Mouse (Mus musculus) midbrain, postnatal 0 days (tissue): ENCODE data around the gene Fuk. TPM values are rescaled to one million over a fixed set of nuclear protein-coding genes. Genes with fewer than 3 reads are reported as not detected.

ENCODE experiments used
- ATAC-seq: fragments of 200-750 bp; cut with Nextera tagmentation; 2 replicates; pipeline ENCODE4 v1.8.0; 2017; ENCODE audit warnings: moderate number of reproducible peaks, mild to moderate bottlenecking, moderate TSS enrichment, moderate library complexity; ENCODE audit not compliant: low FRiP score
- DNase-seq: peaks from one replicate; pipeline ENCODE4 v3.0.0-alpha.2; 2015; ENCODE audit warnings: low spot score
- H3K27ac ChIP-seq: fragments of 300-500 bp; sonication (generic); 2 replicates; pipeline ENCODE4 v1.5.1; 2014; ENCODE audit warnings: low read depth, mild to moderate bottlenecking, low read length, mixed read lengths
- H3K27me3 ChIP-seq: fragments of 300-500 bp; sonication (generic); 2 replicates; pipeline ENCODE4 v1.6.1; 2014; ENCODE audit warnings: low read length, control low read depth, mixed read lengths; ENCODE audit not compliant: insufficient read depth
- H3K36me3 ChIP-seq: fragments of 300-500 bp; sonication (generic); 2 replicates; pipeline ENCODE4 v1.6.1; 2014; ENCODE audit warnings: low read length, control low read depth, mixed read lengths; ENCODE audit not compliant: insufficient read depth
- H3K4me1 ChIP-seq: fragments of 300-500 bp; sonication (generic); 2 replicates; pipeline ENCODE4 v1.6.1; 2014; ENCODE audit warnings: mild to moderate bottlenecking, control low read depth, antibody characterized with exemption, low read length, mixed read lengths; ENCODE audit not compliant: insufficient read depth
- H3K4me2 ChIP-seq: fragments of 300-500 bp; sonication (generic); 2 replicates; pipeline ENCODE4 v1.6.1; 2014; ENCODE audit warnings: low read depth, mild to moderate bottlenecking, low read length, mixed read lengths; ENCODE audit not compliant: poor library complexity, severe bottlenecking
- H3K4me3 ChIP-seq: fragments of 300-500 bp; sonication (generic); 2 replicates; pipeline ENCODE4 v1.5.1; 2014; ENCODE audit warnings: low read depth, mild to moderate bottlenecking, low read length, moderate library complexity
- H3K9ac ChIP-seq: fragments of 300-500 bp; sonication (generic); replicated peaks from 2 replicates; pipeline ENCODE4 v1.6.1; 2014; ENCODE audit warnings: mild to moderate bottlenecking, low read length, moderate library complexity, mixed read lengths; ENCODE audit not compliant: poor library complexity, severe bottlenecking
- H3K9me3 ChIP-seq: fragments of 300-500 bp; sonication (generic); 2 replicates; pipeline ENCODE4 v1.6.1; 2016; ENCODE audit warnings: low read length, control low read depth
- CTCF ChIP-seq: IDR thresholded peaks from 2 replicates; pipeline ENCODE4 v1.5.1; 2016; ENCODE audit warnings: antibody characterized with exemption, mild to moderate bottlenecking
- WGBS: fragments of 180-500 bp; shearing (Covaris S2); extraction: QIAGEN DNeasy Blood & Tissue Kit; methylation state at CpG from one replicate; pipeline ENCODE4 v1.1.7; 2014; 5-methylcytosine and 5-hydroxymethylcytosine counted together
- polyA plus RNA-seq: library from polyadenylated mRNA; unstranded; fragments of >200 nt; fragmentation: Nextera tagmentation; extraction: Ambion mirVana; gene quantifications from 2 replicates; pipeline ENCODE4 v1.2.1, GENCODE M21; 2015
- total RNA-seq: library from RNA; depleted of rRNA; stranded (reverse); fragments of >200 nt; gene quantifications from 2 replicates; pipeline ENCODE4 v1.2.3, GENCODE M21; 2014

Gene Fuk
- total and polyA plus RNA-seq, 2 experiments from 2014 or later, result 4.4 to 15.5 TPM

GRCm38 (mm10) chr8:110892913-110893312 lies 9.4 kb downstream of the Fuk start:
- no peak for TF ChIP-seq CTCF
- H3K4me2 ChIP-seq, result no peak overlapping the region
- WGBS, result 93% methylated on average over 2 of the region's 2 CpGs
- no peaks in the 10 kb centered on the region for H3K4me1 ChIP-seq
- H3K27me3 ChIP-seq, result no peaks in the 10 kb centered on the region
- no peak for DNase-seq
- H3K36me3 ChIP-seq, result peaks cover 18% of the 10 kb centered on the region
- no peaks in the 10 kb centered on the region for H3K9me3 ChIP-seq
- no peak overlapping the region for H3K9ac ChIP-seq
- no peak overlapping the region for H3K4me3 ChIP-seq
- no peak for ATAC-seq
- H3K27ac ChIP-seq, result no peak overlapping the region

GRCm38 (mm10) chr8:110892040-110892439 lies 10.2 kb downstream of the Fuk start:
- ATAC-seq (no peak), DNase-seq (no peak)
- H3K9ac ChIP-seq, result no peak overlapping the region
- H3K4me3 ChIP-seq, result no peak overlapping the region
- H3K4me2 ChIP-seq, result no peak overlapping the region
- WGBS, result 92% methylated on average over 7 of the region's 7 CpGs
- H3K27ac ChIP-seq, result no peak overlapping the region
- no peak for TF ChIP-seq CTCF
- H3K4me1 ChIP-seq, result no peaks in the 10 kb centered on the region
- H3K9me3 ChIP-seq, result no peaks in the 10 kb centered on the region
- peaks cover 18% of the 10 kb centered on the region for H3K36me3 ChIP-seq
- no peaks in the 10 kb centered on the region for H3K27me3 ChIP-seq

GRCm38 (mm10) chr8:110889904-110890470 lies 12.3 kb downstream of the Fuk start:
- no peak for TF ChIP-seq CTCF
- H3K9ac ChIP-seq, result no peak overlapping the region
- ATAC-seq, result no peak
- WGBS, result 72% methylated on average over 12 of the region's 12 CpGs
- no peaks in the 10 kb centered on the region for H3K9me3 ChIP-seq
- no peaks in the 10 kb centered on the region for H3K27me3 ChIP-seq
- no peak overlapping the region for H3K27ac ChIP-seq
- H3K4me1 ChIP-seq, result no peaks in the 10 kb centered on the region
- H3K4me2 ChIP-seq, result no peak overlapping the region
- DNase-seq, result no peak
- H3K36me3 ChIP-seq, result peaks cover 27% of the 10 kb centered on the region
- no peak overlapping the region for H3K4me3 ChIP-seq

DNA sequence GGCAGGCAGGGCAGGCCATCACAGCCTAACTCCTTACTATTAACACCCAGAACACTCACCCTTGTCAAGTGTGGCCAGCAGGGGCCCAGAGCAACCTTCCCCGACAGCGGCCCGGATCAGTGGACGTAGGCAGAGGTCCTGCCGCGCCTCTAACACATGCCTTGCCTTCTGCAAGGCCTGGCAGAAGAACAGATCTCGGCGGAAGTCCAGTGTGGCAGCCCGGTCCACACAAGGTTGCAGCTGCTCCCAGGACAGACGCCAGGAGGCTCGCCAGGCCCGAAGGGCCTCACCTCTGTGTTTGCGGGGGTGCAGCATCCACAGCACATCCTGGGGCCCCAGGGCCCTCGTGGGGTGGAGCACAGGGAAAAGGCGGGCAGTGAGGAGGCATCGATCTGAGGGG lies 13.4 kb downstream of the Fuk start:
- H3K36me3 ChIP-seq, result peaks cover 26% of the 10 kb centered on the region
- ATAC-seq (no peak), DNase-seq (peak; percentile 10)
- no peaks in the 10 kb centered on the region for H3K27me3 ChIP-seq
- no peak overlapping the region for H3K4me2 ChIP-seq
- H3K9ac ChIP-seq, result no peak overlapping the region
- H3K27ac ChIP-seq, result no peak overlapping the region
- no peak overlapping the region for H3K4me3 ChIP-seq
- TF ChIP-seq CTCF, result no peak
- no peaks in the 10 kb centered on the region for H3K4me1 ChIP-seq
- no peaks in the 10 kb centered on the region for H3K9me3 ChIP-seq
- 90% methylated on average over 16 of the region's 16 CpGs for WGBS

GRCm38 (mm10) chr8:110888441-110888840 lies 13.8 kb downstream of the Fuk start:
- H3K4me1 ChIP-seq, result no peaks in the 10 kb centered on the region
- H3K9ac ChIP-seq, result no peak overlapping the region
- peaks cover 30% of the 10 kb centered on the region for H3K36me3 ChIP-seq
- H3K4me2 ChIP-seq, result no peak overlapping the region
- H3K4me3 ChIP-seq, result no peak overlapping the region
- no peaks in the 10 kb centered on the region for H3K27me3 ChIP-seq
- no peaks in the 10 kb centered on the region for H3K9me3 ChIP-seq
- WGBS, result 91% methylated on average over 8 of the region's 8 CpGs
- peak; percentile 34 for DNase-seq
- no peak for ATAC-seq
- no peak overlapping the region for H3K27ac ChIP-seq
- no peak for TF ChIP-seq CTCF

DNA sequence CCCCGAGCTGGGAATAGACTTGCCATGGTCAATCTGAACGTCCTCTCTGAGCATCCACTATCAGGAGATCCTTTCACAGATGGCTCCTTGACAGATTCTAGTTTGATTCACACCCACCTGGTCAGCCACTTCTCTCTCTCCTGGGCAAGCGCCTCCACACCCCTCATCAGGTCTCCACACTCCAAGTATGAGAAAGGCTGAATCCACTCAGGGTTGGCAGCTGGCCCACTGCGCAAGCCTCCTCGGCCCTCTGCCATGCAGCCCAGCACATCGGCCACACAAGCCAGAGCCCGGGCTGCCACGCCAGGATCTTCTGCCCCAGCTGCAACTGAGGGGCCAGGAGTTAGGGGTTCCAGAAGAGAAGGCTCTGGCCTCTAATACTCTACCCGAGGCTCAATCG lies 14.7 kb downstream of the Fuk start:
- H3K9me3 ChIP-seq, result no peaks in the 10 kb centered on the region
- peaks cover 39% of the 10 kb centered on the region for H3K36me3 ChIP-seq
- no peaks in the 10 kb centered on the region for H3K4me1 ChIP-seq
- 92% methylated on average over 10 of the region's 10 CpGs for WGBS
- DNase-seq, result no peak
- no peak for ATAC-seq
- no peak for TF ChIP-seq CTCF
- no peaks in the 10 kb centered on the region for H3K27me3 ChIP-seq
- no peak overlapping the region for H3K27ac ChIP-seq
- no peak overlapping the region for H3K4me3 ChIP-seq
- H3K4me2 ChIP-seq, result no peak overlapping the region
- H3K9ac ChIP-seq, result no peak overlapping the region
